Mouse (Mus musculus) spleen, adult 12 weeks (tissue): ENCODE results near the gene Ppt2.

Experiments used
- DNase-seq: peaks from one replicate; pipeline ENCODE4 v3.0.0; 2022; ENCODE audit warnings: low spot score

Gene Ppt2

GRCm38 (mm10) chr17:34606186-34607039 lies 21.9 kb downstream of the Ppt2 start:
- no peak for DNase-seq

- peak; percentile 81 for DNase-seq
Observed at GRCm38 (mm10) chr17:34605609-34606008, 22.7 kb downstream of the Ppt2 start.

GRCm38 (mm10) chr17:34604511-34605237 lies 23.6 kb downstream of the Ppt2 start:
- no peak for DNase-seq

GRCm38 (mm10) chr17:34604061-34604508 lies 24.2 kb downstream of the Ppt2 start, which contains the start of gene Agpat1:
Agpat1 (plus strand) TSS chr17:34604262.
- DNase-seq: peak; percentile 92

GRCm38 (mm10) chr17:34603375-34604060 lies 24.8 kb downstream of the Ppt2 start, which contains the start of gene Rnf5:
Rnf5 (minus strand) TSS chr17:34603690.
- peak; percentile 95 for DNase-seq

GRCm38 (mm10) chr17:34601796-34602195 lies 26.5 kb downstream of the Ppt2 start:
- DNase-seq: no peak

- no peak for DNase-seq
Observed at GRCm38 (mm10) chr17:34599891-34600290, 28.4 kb downstream of the Ppt2 start.

- DNase-seq: no peak
Observed at GRCm38 (mm10) chr17:34597566-34598095, 30.7 kb downstream of the Ppt2 start, which contains the start of gene Ager. Ager (plus strand) TSS chr17:34597862.

- no peak for DNase-seq
Observed at GRCm38 (mm10) chr17:34596098-34596497, 32.2 kb downstream of the Ppt2 start.

GRCm38 (mm10) chr17:34593752-34594525 lies 34.4 kb downstream of the Ppt2 start:
- no peak for DNase-seq

- no peak for DNase-seq
Observed at GRCm38 (mm10) chr17:34592581-34593549, 35.4 kb downstream of the Ppt2 start.

- peak; percentile 73 for DNase-seq
Observed at GRCm38 (mm10) chr17:34591994-34592375, 36.3 kb downstream of the Ppt2 start.

GRCm38 (mm10) chr17:34591029-34591993 lies 37.0 kb downstream of the Ppt2 start, which contains the start of gene Pbx2:
Pbx2 (plus strand) TSS chr17:34591266.
- DNase-seq: no peak

- no peak for DNase-seq
Observed at GRCm38 (mm10) chr17:34590154-34590987, 37.9 kb downstream of the Ppt2 start.

- DNase-seq: no peak
Observed at GRCm38 (mm10) chr17:34589681-34590101, 38.6 kb downstream of the Ppt2 start, which contains the start of gene Gpsm3. Gpsm3 (plus strand) TSS chr17:34589806.

- no peak for DNase-seq
Observed at GRCm38 (mm10) chr17:34589206-34589605, 39.1 kb downstream of the Ppt2 start.

- no peak for DNase-seq
Observed at GRCm38 (mm10) chr17:34588767-34589166, 39.5 kb downstream of the Ppt2 start.

- DNase-seq: no peak
Observed at GRCm38 (mm10) chr17:34587814-34588213, 40.5 kb downstream of the Ppt2 start.
